Mouse (Mus musculus): ENCODE results near the gene Ptk6.

Gene Ptk6

DNA sequence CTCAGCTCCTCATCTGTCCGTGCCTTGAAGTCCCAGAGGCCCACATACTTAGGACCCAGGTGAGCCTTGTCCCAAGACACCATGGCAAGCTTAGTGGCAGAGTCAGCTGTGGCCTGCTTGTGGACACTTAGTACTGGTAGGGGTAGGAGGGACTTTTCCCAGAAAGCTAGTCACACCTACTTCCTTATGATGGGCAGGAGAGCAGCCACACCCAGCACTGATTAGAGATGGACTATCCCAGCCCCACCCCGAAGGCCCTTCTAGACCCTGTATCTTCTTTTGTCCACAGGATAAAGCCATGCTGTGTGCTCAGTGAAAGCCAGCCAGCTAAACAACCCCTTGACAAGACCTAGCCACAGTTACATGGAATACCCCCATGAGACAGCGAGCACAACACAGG lies at the start of gene Ptk6:
TSS of gene Ptk6 (minus strand) at position 368 of the 400 bp plus-strand sequence.
- no peak for DNase-seq

DNA sequence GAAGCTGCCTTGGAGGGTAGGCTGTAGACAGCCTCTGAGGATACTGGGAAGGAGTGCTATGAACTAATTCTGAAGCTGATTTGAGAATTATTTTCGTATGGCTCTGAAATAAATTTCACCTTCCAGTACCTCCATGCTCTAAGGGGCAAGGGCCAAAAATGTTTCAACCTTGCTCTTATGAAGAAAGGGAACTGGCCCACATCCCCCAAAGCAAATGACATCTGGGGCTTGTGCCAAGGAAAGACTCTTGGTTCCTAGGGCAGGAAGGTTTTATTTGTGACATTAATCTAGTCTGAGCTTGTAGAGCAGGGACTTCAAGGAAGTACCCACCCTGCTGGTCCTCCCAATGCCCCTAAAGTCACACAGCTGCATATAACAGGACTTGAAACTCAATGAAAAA lies 49.3 kb upstream of the Ptk6 start:
- DNase-seq, result no peak

DNA sequence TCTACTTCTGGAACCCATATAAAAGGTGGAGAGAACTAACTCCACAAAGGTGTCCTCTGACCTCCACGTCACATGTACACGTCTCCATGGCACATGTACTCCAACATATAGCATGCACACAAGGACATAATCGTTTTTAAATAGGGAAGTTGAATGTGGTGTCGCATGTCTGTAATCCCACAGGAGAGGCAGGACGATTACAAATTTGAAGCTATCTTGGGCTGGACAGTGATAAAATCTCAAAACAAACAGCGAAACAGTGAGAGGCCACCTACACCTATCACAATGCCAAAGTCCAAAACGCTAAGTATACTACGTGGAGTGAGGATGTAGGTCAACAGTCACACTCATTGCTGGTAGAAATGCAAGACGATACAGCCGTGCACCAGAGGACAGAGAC lies 46.6 kb upstream of the Ptk6 start:
- DNase-seq, result no peak

DNA sequence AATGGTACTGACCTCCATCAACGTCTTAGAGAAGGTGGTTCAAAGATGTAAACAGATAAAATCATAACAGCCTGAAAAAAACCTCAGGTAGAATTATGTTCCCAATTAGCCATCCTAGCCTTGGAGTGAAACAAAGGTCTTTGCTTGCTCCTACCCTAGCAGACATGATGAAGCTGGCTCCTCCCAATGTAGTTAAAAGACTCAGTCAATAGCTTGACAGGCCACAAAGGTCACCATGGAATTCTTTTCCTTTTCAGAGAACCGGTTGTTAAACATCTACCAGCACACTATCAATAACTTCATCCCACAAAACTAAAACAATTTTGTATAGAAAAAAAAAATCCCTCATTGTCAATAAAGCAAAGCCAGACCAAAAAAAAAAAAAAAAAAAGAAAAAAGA lies 42.4 kb upstream of the Ptk6 start:
- no peak for DNase-seq

DNA sequence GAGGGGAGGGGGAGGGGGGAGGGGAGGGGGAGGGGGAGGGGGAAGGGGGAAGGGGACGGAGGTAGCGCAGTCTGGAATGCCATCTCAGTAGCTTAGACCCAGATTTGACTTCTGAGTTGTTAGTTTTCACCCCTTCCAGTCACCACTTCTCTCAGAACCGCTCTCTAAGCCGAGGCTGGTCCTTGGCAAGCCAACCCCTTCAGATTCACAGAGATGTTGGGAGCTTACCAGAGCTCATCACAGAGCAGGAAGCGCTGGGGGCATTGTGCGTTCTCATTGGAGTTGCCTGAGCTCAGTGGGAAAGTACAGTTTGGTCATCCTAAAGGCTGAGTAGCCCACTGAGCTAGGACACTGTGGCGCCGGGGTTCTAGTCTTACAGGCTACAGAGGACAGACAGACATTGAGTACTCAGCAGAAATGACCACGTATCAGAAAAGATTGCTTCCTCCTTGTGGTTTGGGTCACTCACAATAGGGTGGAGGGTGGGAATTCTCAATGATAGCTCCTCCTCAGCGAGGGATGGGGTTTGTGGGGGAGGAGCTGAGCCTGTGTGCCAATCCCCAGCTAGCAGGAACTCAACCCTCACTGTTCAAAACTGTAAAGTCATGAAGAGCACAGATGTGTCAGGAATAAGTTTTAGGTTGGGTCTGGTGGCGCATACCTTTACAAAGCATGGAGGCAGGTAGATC lies 41.3 kb upstream of the Ptk6 start:
- DNase-seq, result no peak

DNA sequence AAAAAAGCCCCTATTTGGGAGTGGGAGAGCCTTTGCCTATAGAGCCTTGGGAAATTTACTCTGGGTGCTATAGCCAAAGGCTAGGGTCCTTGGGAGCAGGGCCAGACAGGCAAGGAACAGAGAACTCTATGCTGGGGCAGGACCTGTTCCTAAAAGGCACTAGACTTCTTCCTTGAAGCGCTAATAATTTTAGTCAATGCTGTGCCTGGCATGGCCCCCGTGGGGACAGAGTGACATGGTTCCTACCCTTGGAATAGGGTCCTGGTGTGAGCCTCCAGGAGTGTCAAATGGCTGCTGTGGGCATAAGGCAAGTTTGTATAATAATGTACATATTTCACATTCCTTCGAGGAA lies 39.7 kb upstream of the Ptk6 start:
- no peak for DNase-seq

DNA sequence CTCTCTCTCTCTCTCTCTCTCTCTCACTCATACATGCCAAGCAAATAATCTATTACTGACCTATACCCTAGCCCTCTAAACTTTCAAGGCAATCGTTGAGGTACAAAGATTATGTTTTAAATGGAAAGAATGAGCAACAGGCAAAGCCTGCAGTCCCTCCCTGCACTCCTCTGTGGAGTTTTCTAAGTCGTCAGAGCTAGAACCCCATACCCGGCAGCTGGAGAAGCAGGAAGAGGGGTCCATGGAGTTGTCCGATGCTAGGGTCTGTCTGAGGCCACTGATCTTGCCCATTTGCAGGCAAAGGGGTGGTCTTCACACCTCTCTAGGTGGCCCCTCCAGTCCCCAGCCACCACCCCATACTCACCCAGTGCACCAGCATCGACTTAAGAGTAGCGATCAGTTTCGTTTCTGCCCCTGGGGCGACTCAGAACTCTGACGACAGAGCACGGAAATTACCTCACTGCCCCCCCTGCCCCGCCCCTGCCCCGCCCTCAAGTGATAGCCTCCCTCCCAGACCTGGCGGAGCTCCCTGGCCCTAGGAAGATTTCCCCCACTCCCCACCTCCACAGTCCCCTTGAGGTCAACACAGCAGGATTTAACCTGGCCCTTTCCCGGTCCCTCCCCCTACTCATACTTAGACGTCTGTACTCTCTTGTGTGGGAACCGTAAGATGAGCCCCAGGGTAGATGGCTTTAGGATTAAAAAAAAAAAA lies 39.2 kb upstream of the Ptk6 start, which contains the start of gene Helz2:
TSS of gene Helz2 (minus strand) at position 426 of the 712 bp plus-strand sequence.
- no peak for DNase-seq

DNA sequence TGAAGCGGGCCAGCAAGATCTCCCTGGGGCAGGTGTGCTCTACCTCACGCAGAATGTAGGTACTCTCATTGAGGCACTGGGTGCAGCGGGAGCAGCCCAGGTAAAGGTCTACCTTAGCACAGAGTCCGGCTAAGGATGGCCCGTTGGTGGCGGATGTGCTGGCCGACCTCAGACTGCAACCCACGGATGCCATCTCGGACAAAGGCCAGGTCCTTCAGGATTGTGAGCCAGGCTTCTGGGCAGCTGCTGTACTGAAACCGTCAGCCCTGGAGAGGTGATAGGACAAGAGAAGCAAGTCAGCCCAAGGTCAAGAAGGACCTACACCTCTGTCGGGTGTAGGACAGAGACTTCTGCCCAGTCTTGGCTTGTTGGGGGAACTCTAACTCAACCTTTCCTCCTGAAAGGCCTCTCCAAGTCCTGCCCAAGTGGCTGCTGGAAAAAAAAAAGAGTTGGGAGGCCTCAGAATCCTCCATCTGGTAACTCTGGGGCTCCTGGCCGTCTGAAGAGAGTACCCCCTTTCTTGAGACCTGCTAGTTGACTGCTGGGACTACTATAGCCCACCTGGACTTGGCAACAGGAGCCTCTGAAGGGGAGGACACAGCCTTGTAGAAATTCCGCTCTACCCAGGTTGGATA lies 38.3 kb upstream of the Ptk6 start:
- DNase-seq, result no peak

DNA sequence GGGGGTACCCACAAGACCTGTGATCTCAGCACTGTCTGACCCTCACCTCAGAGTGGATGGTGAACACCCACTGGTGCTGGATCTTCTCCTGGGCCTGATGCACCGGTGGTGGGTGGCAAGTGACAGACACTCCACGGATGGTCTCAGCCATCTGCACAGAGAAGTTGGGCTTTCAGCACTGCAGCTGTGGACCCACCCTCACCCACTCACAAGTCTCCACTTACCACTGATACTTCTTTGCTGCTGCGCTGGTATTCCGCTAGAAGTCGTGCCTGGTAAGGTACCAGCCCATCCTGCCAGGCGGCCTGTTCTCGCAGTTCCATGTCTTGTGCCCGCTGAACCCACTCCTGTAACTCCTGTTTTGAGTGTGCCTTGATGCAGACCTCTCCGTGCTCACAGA lies 36.7 kb upstream of the Ptk6 start:
- DNase-seq, result no peak

DNA sequence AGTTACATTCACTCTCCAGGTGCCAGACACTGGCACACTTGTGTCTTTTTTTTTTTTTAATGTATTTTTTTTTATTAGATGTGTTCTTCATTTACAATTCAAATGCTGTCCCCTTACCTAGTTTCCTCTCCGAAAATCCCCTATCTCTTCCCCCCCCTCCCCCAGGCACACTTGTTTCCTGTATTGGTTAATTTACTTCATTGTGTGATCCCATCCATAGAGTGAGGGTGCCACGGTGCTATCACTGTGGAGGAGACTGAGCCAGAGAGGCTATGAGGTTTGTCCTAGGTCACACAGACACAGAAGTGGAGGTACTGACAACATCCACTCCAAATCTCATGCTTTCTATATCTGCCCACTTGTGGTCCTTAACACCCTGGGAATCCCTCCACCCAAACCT lies 36.3 kb upstream of the Ptk6 start:
- DNase-seq, result no peak

DNA sequence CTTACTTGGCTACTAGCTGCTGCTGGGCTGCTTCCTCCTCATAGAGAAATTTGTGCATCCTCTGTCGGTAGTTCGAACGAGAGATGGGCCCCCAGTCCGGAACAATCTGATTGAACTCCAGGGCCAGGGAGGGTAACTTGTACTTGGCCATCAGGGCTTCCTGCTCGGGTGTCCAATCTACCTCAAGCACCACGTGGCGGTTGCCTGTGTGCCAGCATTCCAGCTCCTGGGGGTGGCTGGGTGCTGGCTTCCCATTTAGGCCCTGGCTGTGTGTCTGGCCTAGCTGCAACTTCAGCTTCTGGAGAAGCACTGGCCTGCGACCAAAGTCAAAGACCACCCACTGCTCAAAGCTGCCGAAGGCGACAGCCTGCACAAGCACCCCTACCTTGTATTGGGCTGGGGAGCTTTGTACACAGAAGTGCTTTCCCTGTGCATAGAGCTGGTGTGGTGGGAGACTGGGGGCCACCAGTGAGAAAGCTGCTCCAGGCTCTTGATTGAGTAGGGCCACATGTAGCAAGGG lies 35.6 kb upstream of the Ptk6 start:
- DNase-seq, result peak; percentile 86 to 90

DNA sequence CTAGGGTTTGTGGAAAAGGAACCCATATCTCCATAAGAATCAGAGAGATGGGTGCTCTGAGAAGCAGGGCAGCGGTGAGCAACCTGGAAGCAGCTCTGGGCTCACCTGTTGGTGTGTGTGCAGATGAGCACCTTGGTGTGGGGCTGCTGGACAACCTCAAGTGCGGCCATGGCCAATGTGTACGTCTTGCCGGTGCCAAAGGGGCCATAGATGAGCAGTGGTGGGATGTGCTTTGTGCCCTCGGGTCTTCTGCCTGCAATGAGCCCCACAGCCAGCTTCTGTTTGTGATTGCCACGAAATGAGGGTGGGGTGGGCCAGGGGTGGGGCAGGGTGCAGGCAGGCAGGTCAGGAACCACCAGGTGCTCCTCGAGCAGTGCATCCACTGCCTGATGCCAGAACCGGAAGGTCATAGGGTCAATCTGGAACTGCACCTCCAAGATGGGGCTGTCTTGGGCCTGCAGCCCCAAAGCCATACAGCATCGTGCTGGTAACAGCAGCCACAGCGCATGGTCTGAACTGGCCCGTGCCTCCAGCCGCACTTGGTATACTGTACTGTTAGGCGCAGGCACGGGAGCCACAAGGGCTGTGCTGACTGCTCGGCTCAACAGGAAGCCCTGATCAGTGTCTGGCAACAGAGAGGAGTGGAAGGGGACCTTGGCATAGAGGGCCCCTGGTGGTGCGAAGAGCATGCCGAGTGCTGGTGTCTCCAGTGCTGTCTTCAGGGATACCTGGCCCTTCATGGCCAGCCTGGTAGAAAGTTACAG lies 34.8 kb upstream of the Ptk6 start:
- DNase-seq, result no peak

DNA sequence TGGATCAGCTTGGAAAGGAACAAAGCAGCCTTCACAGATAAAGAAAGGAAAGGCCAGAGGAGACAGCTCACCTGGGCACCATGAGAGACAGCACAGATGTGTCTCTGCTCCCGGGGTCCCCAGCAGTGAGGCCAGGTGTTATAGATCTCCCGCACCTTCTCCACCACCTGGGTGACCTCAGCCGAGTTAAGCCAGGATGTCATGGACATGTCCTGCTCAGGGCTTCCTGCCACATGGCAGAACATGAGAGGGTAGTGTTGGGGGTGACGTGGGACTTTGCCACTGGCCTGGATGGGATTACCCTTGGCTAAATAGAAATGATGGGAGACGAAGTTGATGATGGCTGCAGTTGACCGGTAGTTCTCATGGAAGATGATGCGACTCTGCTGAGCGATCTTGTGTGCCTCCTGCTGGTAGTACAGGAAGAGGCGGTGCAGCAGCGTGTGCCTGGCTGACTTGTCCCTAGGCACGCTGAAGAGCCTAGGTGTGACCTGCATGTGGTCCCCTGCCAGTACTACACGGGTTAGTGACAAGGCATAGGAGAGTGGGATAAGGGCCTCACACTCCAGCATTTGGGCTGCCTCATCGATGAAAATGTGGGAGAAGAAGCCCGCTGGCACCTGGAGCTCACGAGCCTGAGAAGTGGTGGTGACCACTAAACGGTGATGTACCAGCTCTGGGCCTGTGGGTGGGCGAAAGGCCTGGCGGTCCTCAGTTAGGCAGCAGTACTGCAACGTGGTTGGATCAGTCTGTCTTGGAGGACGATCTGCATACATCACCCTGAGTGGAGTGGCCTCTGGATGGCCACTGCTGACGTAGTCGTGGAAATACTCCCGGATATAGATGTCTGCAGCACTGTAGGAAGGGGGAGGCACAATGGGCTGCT lies 33.3 kb upstream of the Ptk6 start:
- DNase-seq, result no peak

DNA sequence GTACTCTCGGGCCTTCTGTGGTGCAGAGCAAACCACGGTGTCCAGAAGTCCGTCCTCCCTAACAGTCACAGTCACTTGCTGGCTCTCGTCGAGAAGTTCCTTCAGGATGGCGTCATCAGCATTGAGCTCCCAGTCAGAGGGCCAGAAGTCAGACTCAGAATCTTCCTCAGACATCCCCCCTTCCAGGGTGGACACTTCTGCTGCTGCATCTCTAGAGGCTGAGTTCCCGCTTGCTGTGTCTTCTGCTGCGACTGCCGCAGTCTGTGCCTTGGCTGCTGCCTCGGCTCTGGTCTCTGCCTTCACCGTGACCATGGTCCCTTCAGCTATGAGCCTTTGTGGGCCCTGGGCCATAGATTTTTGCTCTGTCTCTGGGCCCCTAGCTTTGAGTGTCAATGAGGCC lies 32.1 kb upstream of the Ptk6 start:
- DNase-seq, result no peak

DNA sequence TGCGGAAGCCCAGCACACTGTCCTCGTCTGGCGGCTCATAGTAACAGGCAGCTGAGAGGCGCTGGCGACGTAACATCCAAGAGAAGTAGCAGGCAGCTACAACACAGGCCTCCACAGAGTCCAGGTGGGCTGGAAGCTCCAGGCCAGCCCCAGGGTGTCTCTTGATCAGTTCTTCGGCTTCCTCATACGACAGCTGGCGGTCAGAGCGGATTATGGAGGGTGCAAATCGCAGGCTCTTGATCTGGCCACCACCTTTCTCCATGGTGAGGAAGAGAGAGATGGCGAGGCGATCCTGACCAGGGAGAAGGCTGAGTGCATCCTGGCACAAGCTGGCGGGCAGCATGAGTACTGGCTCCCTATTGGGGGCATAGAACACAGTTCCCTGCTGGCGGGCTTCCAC lies 30.9 kb upstream of the Ptk6 start:
- peak in 1 of 2 experiments; percentile 30 for DNase-seq

DNA sequence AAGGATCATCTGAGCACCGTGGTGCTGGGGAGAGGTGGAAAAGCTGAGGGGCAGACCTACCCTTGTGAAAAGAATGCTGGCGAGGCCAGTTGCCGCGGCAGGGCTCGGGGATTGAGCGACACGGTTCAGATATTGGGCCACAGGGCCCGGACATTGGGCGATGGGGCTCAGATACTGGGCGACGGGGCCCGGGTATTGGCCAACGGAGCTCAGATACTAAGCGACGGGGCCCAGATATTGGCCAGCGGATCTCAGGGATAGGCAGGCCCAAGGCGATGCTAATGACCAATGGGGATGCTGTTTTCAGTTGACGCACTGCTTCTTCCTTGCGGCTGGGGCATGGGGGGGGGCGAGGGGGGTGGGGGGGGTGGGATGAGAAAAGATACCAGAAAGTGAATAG lies 28.6 kb upstream of the Ptk6 start:
- DNase-seq, result peak; percentile 47 to 54

DNA sequence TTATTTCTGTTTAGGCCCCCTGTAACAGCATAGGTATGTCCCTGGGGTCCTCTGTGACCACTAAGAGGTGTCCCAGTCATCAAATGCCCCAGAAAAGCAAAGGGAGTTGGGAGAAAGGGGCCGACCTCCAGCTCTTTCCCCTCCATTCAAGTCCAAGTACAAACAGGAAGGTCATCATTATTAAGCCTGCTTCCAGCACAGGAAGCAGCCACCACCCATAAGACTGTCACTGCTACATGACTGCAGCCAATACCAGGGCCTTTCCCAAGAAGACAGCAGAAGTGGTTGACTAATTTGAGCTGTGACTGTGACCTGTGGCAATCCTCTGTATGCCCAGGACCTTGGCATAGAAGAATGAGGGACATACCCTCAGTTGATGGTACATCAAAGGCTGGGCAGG lies 25.7 kb upstream of the Ptk6 start:
- DNase-seq, result no peak

DNA sequence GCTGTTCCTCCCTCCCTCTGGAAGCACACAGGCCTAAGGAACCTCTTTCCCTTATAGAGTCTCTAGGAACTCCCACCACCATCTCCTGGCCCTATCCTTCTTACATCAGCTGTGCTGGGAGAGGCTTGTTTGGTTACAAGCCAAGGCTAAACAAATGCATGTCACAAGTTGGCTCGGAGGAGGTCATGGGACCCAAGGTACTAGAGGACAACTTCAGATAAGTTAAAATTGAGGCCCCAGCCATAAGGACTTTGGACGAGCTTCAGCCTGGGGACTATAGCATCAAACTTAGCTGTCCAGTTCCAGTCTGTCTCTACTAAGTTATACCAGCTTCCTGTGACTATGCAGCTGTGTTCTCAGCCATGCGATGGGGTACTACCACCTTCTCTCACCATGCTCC lies 24.5 kb upstream of the Ptk6 start:
- no peak for DNase-seq

DNA sequence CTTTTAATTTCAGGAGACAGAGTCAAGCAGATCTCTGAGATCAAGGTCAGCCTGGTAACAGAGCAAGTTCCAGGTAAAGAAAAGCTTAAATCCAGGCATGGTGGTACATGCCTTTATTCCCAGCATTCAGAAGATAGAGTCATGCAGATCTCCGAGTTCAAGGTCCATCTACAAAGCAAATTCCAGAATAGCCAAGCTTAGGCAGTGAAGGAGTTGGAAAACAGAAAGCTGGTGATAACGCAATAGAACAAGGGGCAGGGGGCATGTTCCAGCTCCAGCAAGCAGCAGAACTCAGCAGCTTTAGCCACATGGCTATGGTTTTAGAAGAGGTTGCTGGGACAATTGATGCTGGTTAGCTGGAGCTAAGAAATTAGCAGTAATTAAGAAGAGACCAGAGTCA lies 22.4 kb upstream of the Ptk6 start:
- DNase-seq, result no peak

DNA sequence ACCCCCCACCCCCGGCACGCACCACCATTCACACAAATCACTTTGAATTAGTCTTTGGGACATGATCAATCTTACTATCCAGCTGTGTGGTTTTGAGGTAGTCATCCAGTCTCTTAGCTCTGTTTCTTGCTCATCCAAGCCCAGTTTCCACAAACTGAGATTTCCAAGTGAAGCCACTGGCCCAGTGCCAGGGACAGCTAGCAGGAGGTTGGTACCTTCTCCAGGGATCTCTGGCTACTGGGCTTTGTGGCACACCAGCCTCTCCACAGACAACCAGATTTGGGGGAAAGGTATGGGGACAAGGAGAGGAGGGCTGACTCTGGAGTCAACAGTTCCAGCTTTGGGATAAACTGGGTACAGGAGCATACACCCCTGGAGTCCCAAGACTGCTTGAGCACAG lies 17.8 kb upstream of the Ptk6 start:
- peak; percentile 34 to 52 for DNase-seq

DNA sequence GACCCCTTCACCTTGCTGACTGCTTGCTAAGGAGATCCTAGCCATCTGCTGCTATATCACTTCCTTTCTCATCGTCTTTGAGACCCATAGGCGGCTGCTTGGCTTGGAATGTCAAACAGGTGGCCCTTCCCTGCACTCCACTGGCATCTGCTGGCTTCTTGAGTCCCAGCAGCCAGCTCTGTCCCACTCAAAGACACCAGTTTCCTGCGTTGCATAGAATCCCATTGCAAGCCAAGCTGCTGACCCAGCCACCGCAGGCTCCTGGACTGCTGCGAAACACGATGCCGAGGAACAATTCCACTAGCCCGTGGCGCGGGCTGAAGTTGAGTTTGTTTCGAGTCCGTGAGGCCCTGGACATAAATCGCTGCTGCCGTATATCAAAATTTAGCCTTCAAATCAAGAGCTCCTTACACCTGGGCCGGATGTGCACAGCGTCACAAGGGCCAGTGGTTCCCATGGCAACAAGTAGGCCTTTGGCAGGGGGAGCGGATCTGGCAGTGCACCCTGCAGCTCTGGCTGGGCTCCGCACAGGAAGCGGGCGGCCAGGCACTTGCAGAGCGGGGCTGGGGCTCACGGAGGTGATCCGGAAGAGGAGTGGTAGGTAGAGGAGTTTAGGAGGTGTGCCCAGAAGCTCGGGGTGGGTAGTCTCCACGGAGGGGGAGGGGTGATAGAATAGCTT lies 17.1 kb upstream of the Ptk6 start, which contains the start of gene Fndc11:
TSS of gene Fndc11 (plus strand) at position 476 of the 679 bp plus-strand sequence.
- DNase-seq, result peak; percentile 78
